Mouse (Mus musculus) urinary bladder, adult 2 months (tissue): ENCODE results near the gene Pcbp2. TPM values are rescaled to one million over a fixed set of nuclear protein-coding genes. Genes with fewer than 3 reads are reported as not detected.
A peak's percentile ranks its signal among the peaks of the same experiment; 100 is the strongest.

Experiments used
- DNase-seq: peaks from one replicate; pipeline ENCODE4 v3.0.0; 2022; ENCODE audit warnings: low spot score
- polyA plus RNA-seq: library from polyadenylated mRNA; depleted of rRNA; stranded (reverse); fragments of >200 nt; gene quantifications from 2 replicates; pipeline ENCODE4 v1.2.3, GENCODE M21; 2012

Gene Pcbp2
- polyA plus RNA-seq, 1 experiment: 328 TPM

GRCm38 (mm10) chr15:102506464-102506830 is 36.1 kb downstream of the Pcbp2 start:
- DNase-seq: no peak

- DNase-seq: no peak
Measured at GRCm38 (mm10) chr15:102506864-102507263, 36.5 kb downstream of the Pcbp2 start.

- DNase-seq: no peak
Measured at GRCm38 (mm10) chr15:102507561-102507960, 37.2 kb downstream of the Pcbp2 start.

- DNase-seq: no peak
Measured at GRCm38 (mm10) chr15:102508336-102508735, 38.0 kb downstream of the Pcbp2 start.

GRCm38 (mm10) chr15:102510110-102510509 is 39.8 kb downstream of the Pcbp2 start:
- no peak for DNase-seq

- peak; percentile 65 for DNase-seq
Measured at GRCm38 (mm10) chr15:102510590-102511284, 40.4 kb downstream of the Pcbp2 start.

GRCm38 (mm10) chr15:102511285-102511833 is 41.0 kb downstream of the Pcbp2 start:
- DNase-seq: no peak

GRCm38 (mm10) chr15:102512010-102512409 is 41.7 kb downstream of the Pcbp2 start:
- DNase-seq: no peak

- no peak for DNase-seq
Measured at GRCm38 (mm10) chr15:102512471-102512870, 42.1 kb downstream of the Pcbp2 start.

- DNase-seq: no peak
Measured at GRCm38 (mm10) chr15:102513004-102513403, 42.7 kb downstream of the Pcbp2 start.

GRCm38 (mm10) chr15:102515261-102515660 is 44.9 kb downstream of the Pcbp2 start:
- DNase-seq: no peak

- DNase-seq: no peak
Measured at GRCm38 (mm10) chr15:102515791-102516190, 45.5 kb downstream of the Pcbp2 start.

GRCm38 (mm10) chr15:102516293-102516692 is 46.0 kb downstream of the Pcbp2 start:
- no peak for DNase-seq

- DNase-seq: peak; percentile 62
Measured at GRCm38 (mm10) chr15:102516728-102517404, 46.5 kb downstream of the Pcbp2 start, which contains the start of gene Map3k12. Map3k12 (minus strand) TSS chr15:102517064.

GRCm38 (mm10) chr15:102517631-102517975 is 47.3 kb downstream of the Pcbp2 start:
- DNase-seq: no peak

- DNase-seq: peak; percentile 94
Measured at GRCm38 (mm10) chr15:102517976-102518858, 47.9 kb downstream of the Pcbp2 start, which contains the start of gene Tarbp2. Tarbp2 (plus strand) TSS chr15:102518192.

- no peak for DNase-seq
Measured at GRCm38 (mm10) chr15:102518859-102519201, 48.5 kb downstream of the Pcbp2 start.

- DNase-seq: no peak
Measured at GRCm38 (mm10) chr15:102519211-102520141, 49.1 kb downstream of the Pcbp2 start.

GRCm38 (mm10) chr15:102520416-102520815 is 50.1 kb downstream of the Pcbp2 start:
- DNase-seq: no peak

- DNase-seq: no peak
Measured at GRCm38 (mm10) chr15:102521480-102521879, 51.1 kb downstream of the Pcbp2 start.

- no peak for DNase-seq
Measured at GRCm38 (mm10) chr15:102524892-102525485, 54.6 kb downstream of the Pcbp2 start, which contains the start of gene Npff. Npff (minus strand) TSS chr15:102524942.
